Mouse (Mus musculus) bone marrow, adult 2 months (tissue): ENCODE results near the gene Dhx36. TPM values are rescaled to one million over a fixed set of nuclear protein-coding genes. Genes with fewer than 3 reads are reported as not detected.

Source experiments
- H3K27ac ChIP-seq: fragments of 200-500 bp; 2 replicates; pipeline ENCODE4 v1.5.1; 2012; ENCODE audit warnings: low read depth, mild to moderate bottlenecking, control low read depth, inconsistent platforms, low read length; ENCODE audit not compliant: control insufficient read depth, poor library complexity, insufficient read depth
- H3K4me1 ChIP-seq: fragments of 200-500 bp; 2 replicates; pipeline ENCODE4 v1.6.1; 2011; ENCODE audit warnings: low read length; ENCODE audit not compliant: control insufficient read depth, insufficient read depth
- H3K4me3 ChIP-seq: fragments of 200-500 bp; replicated peaks from 2 replicates; pipeline ENCODE3; 2011; ENCODE audit warnings: mild to moderate bottlenecking, low read depth, low read length, control low read depth; ENCODE audit not compliant: control insufficient read depth
- CTCF ChIP-seq: fragments of 200-500 bp; IDR thresholded peaks from 2 replicates; pipeline ENCODE4 v1.5.1; 2011; ENCODE audit warnings: low read length, control low read depth; ENCODE audit not compliant: control insufficient read depth, insufficient read depth
- POLR2A ChIP-seq: fragments of 200-500 bp; IDR thresholded peaks from 2 replicates; pipeline ENCODE4 v1.6.1; 2011; ENCODE audit warnings: low read depth, mild to moderate bottlenecking, control low read depth, low read length, borderline replicate concordance; ENCODE audit not compliant: control insufficient read depth
- WGBS: fragments of 180-500 bp; shearing (Covaris S2); methylation state at CpG from one replicate; pipeline ENCODE4 v1.1.7; 2018; 5-methylcytosine and 5-hydroxymethylcytosine counted together
- polyA plus RNA-seq: library from polyadenylated mRNA; stranded (reverse); fragments of >200 nt; gene quantifications from 2 replicates; pipeline ENCODE4 v1.2.4, GENCODE M21; 2011; ENCODE audit warnings: low replicate concordance; ENCODE audit not compliant: missing spikeins, insufficient read depth, insufficient read length

Dhx36 gene
- polyA plus RNA-seq, 1 experiment, result 17.4 TPM

DNA sequence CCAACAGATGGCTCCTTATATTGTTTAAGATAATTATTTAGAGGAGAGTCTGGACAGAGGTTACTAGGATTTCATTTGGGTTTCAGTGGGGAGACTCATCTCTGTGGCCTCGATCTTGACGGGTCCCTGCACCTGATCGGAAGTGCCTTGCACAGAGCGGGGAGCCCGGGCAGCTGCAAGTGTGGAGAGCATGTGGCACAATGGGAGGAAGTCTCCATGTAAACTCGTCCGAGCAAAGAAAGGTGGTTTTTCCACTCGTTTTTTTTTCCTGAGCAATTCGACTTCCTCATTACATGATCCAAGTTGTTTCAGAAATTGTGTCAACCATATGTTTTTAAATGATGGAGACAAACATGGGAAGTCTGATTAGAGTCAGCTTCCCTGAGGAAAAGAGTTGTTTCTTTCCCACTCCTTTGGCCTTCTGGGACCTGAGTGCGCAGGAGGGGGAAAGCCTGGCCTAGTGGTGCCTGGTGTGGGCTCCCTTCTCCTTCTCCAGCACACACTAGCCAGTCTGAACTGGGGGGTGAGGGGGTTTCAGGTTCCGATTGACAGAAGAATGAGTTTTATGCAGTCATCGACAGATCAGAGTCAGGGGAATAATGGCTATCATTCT, 63.1 kb downstream of the Dhx36 start:
- WGBS, result 44% methylated on average over 12 of the region's 12 CpGs
- H3K27ac ChIP-seq, result no peak overlapping the region

DNA sequence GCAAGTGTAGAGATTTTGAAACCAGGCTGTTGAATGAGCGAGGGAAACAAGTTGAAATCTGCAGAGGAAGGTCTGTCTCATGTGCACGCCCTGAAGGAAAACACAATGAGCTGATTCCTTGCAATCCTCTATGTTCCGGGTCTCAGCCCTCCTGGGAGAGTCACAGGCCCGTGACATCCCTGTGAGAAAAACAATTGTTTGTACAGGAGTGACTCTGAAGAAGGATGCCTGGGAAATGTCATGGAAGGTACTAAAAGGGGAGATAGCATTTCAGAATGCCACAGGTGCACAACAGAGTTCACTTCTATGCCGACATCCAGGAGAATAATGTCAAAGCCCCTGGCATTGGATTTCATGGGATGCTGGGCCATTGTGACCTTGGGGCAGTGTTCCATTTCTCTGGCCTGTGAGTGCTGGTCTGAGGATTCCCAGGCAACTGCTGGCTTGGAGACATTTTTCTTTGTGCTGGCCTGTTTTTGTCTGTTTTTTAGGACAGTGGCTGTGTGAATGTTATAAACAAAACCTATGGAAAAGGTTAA, 66.3 kb downstream of the Dhx36 start:
- H3K4me1 ChIP-seq, result no peaks in the 10 kb centered on the region
- H3K4me3 ChIP-seq, result no peak overlapping the region
- TF ChIP-seq POLR2A (no peak), CTCF (no peak)
- WGBS, result 71% methylated on average over 5 of the region's 5 CpGs
- H3K27ac ChIP-seq, result no peak overlapping the region

More for the DNA sequence above, 63.1 kb downstream of the Dhx36 start:
- no peaks in the 10 kb centered on the region for H3K4me1 ChIP-seq
- TF ChIP-seq POLR2A, result no peak
- TF ChIP-seq CTCF, result no peak
- H3K4me3 ChIP-seq, result no peak overlapping the region

- H3K27ac ChIP-seq, result no peak overlapping the region
- H3K4me1 ChIP-seq, result no peaks in the 10 kb centered on the region
- H3K4me3 ChIP-seq, result no peak overlapping the region
- no peak for TF ChIP-seq CTCF
- TF ChIP-seq POLR2A, result no peak
Measured at GRCm38 (mm10) chr3:62435923-62436322, 70.9 kb downstream of the Dhx36 start.

GRCm38 (mm10) chr3:62433675-62434074, 73.1 kb downstream of the Dhx36 start:
- H3K4me1 ChIP-seq, result no peaks in the 10 kb centered on the region
- WGBS, result 77% methylated on average over 4 of the region's 4 CpGs
- H3K4me3 ChIP-seq, result no peak overlapping the region
- TF ChIP-seq POLR2A, result no peak
- no peak for TF ChIP-seq CTCF
- H3K27ac ChIP-seq, result no peak overlapping the region

- TF ChIP-seq POLR2A, result no peak
- TF ChIP-seq CTCF, result no peak
- H3K4me3 ChIP-seq, result no peak overlapping the region
- 82% methylated on average over 6 of the region's 6 CpGs for WGBS
- no peak overlapping the region for H3K27ac ChIP-seq
- H3K4me1 ChIP-seq, result no peaks in the 10 kb centered on the region
Measured at GRCm38 (mm10) chr3:62418387-62419138, 88.2 kb downstream of the Dhx36 start.

Other genes starting within 250 kb of the Dhx36 start
- 1.7 TPM in 2 replicates for gene Arhgef26, start 168.7 kb downstream of the Dhx36 start, polyA plus RNA-seq
- not detected in 2 replicates for gene Gpr149, start 98.1 kb upstream of the Dhx36 start, polyA plus RNA-seq